Mouse (Mus musculus) ES-Bruce4 (cell line): ENCODE results near the gene Sart1. TPM values are rescaled to one million over a fixed set of nuclear protein-coding genes. Genes with fewer than 3 reads are reported as not detected.

Experiments used
- H3K27ac ChIP-seq: 2 replicates; pipeline ENCODE4 v1.5.1; 2012; ENCODE audit warnings: low read length, inconsistent platforms; ENCODE audit not compliant: insufficient read depth
- H3K27me3 ChIP-seq: 2 replicates; pipeline ENCODE4 v1.6.1; 2012; ENCODE audit warnings: mild to moderate bottlenecking, low read length, inconsistent platforms; ENCODE audit not compliant: control insufficient read depth, poor library complexity, insufficient read depth, severe bottlenecking
- H3K36me3 ChIP-seq: 2 replicates; pipeline ENCODE4 v1.6.1; 2012; ENCODE audit warnings: inconsistent platforms, mild to moderate bottlenecking, low read length, moderate library complexity; ENCODE audit not compliant: control insufficient read depth, poor library complexity, insufficient read depth, severe bottlenecking
- H3K4me1 ChIP-seq: one replicate; pipeline ENCODE4 v1.8.1; 2011; ENCODE audit warnings: low read length; ENCODE audit not compliant: control insufficient read depth, insufficient read depth
- H3K4me3 ChIP-seq: 2 replicates; pipeline ENCODE4 v1.5.1; 2011; ENCODE audit warnings: low read depth, mild to moderate bottlenecking, low read length
- H3K9ac ChIP-seq: 2 replicates; pipeline ENCODE4 v1.6.1; 2012; ENCODE audit warnings: low read depth, mild to moderate bottlenecking, inconsistent platforms; ENCODE audit not compliant: poor library complexity, severe bottlenecking
- H3K9me3 ChIP-seq: replicated peaks from 2 replicates; pipeline ENCODE4 v1.6.1; 2012; ENCODE audit warnings: mild to moderate bottlenecking, low read length, inconsistent platforms; ENCODE audit not compliant: control insufficient read depth, poor library complexity, insufficient read depth, severe bottlenecking
- CTCF ChIP-seq: IDR thresholded peaks from one replicate; pipeline ENCODE4 v1.8.1; 2011; ENCODE audit warnings: low read depth, low read length
- EP300 ChIP-seq: IDR thresholded peaks from 2 replicates; pipeline ENCODE4 v1.6.1; 2011; ENCODE audit warnings: low read depth, low read length; ENCODE audit not compliant: insufficient read depth
- POLR2A ChIP-seq: IDR thresholded peaks from one replicate; pipeline ENCODE4 v1.8.1; 2011; ENCODE audit warnings: low read length; ENCODE audit not compliant: insufficient read depth
- polyA plus RNA-seq: library from polyadenylated mRNA; stranded (reverse); fragments of >200 nt; gene quantifications from 2 replicates; pipeline ENCODE4 v1.2.4, GENCODE M21; 2011; ENCODE audit warnings: low read depth; ENCODE audit not compliant: missing spikeins, insufficient read depth, insufficient read length

Sart1 gene
- polyA plus RNA-seq, 1 experiment = 67.8 TPM

- H3K27me3 ChIP-seq = no peaks in the 10 kb centered on the region
- TF ChIP-seq EP300 (no peak), POLR2A (no peak), CTCF (no peak)
- H3K27ac ChIP-seq = no peak overlapping the region
- H3K4me3 ChIP-seq = no peak overlapping the region
- H3K9me3 ChIP-seq = no peaks in the 10 kb centered on the region
- H3K9ac ChIP-seq = no peak overlapping the region
- no peaks in the 10 kb centered on the region for H3K4me1 ChIP-seq
- no peaks in the 10 kb centered on the region for H3K36me3 ChIP-seq
Observed at GRCm38 (mm10) chr19:5429806-5430205, 41.3 kb upstream of the Sart1 start.

GRCm38 (mm10) chr19:5429219-5429618 is 40.7 kb upstream of the Sart1 start:
- Histone ChIP-seq H3K9ac (no peak overlapping the region), H3K4me1 (no peaks in the 10 kb centered on the region), H3K27me3 (no peaks in the 10 kb centered on the region), H3K4me3 (no peak overlapping the region), H3K27ac (no peak overlapping the region), H3K9me3 (no peaks in the 10 kb centered on the region), H3K36me3 (no peaks in the 10 kb centered on the region)
- TF ChIP-seq CTCF (no peak), EP300 (no peak), POLR2A (no peak)

- Histone ChIP-seq H3K4me3 (no peak overlapping the region), H3K9me3 (no peaks in the 10 kb centered on the region), H3K36me3 (no peaks in the 10 kb centered on the region), H3K4me1 (no peaks in the 10 kb centered on the region), H3K27me3 (no peaks in the 10 kb centered on the region), H3K9ac (no peak overlapping the region), H3K27ac (no peak overlapping the region)
- TF ChIP-seq EP300 (no peak), CTCF (no peak), POLR2A (no peak)
Observed at GRCm38 (mm10) chr19:5428083-5428482, 39.6 kb upstream of the Sart1 start.

- H3K9me3 ChIP-seq = no peaks in the 10 kb centered on the region
- TF ChIP-seq POLR2A (no peak), EP300 (no peak), CTCF (no peak)
- no peak overlapping the region for H3K27ac ChIP-seq
- no peaks in the 10 kb centered on the region for H3K27me3 ChIP-seq
- H3K4me3 ChIP-seq = no peak overlapping the region
- no peak overlapping the region for H3K9ac ChIP-seq
- H3K4me1 ChIP-seq = no peaks in the 10 kb centered on the region
- no peaks in the 10 kb centered on the region for H3K36me3 ChIP-seq
Observed at GRCm38 (mm10) chr19:5426640-5427290, 38.3 kb upstream of the Sart1 start.

GRCm38 (mm10) chr19:5425906-5426565 is 37.5 kb upstream of the Sart1 start:
- H3K36me3 ChIP-seq = no peaks in the 10 kb centered on the region

More at GRCm38 (mm10) chr19:5425906-5426565, 37.5 kb upstream of the Sart1 start:
- Histone ChIP-seq H3K27me3 (no peaks in the 10 kb centered on the region), H3K4me1 (no peaks in the 10 kb centered on the region), H3K27ac (0 out of 2 replicates have a peak overlapping the region, but pooled peaks have one; percentile 34), H3K4me3 (peak overlapping the region; percentile 99), H3K9ac (peak overlapping the region; percentile 97), H3K9me3 (no peaks in the 10 kb centered on the region)
- no peak for TF ChIP-seq EP300
- no peak for TF ChIP-seq CTCF
- no peak for TF ChIP-seq POLR2A
